19 mouse cellular contexts compared by ENCODE assay signal in the genomic region with DNA sequence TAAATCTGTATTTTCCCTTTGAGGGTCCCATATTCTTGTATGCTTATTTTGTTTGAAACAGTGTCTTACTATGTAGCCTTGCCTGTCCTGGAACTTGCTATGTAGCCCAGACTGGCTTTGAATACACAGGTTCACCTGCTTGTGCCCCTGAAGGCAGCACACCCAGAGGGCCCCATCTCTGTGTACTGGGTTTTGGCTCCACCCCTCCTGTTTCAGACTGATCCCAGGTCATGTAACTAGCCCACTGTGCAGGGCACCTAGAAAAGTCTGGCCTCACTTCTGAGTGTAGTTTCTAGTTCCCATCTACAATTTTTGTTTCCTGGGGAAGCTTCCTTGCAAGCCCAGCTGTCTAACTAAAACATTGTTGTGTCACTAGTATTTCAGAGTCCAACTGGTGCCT. TPM values are rescaled to one million over a fixed set of nuclear protein-coding genes. Genes with fewer than 3 reads are reported as not detected.
DNase-seq lines count a peak whose midpoint lies in the region; ATAC-seq lines count a peak whose summit lies in the region.
"Had no signal": no experiment of that assay in that cellular context is flagged by ENCODE, and none has a peak within 500 bp of the region (broad histone marks: within the 10 kb centered on the region; RNA-seq: fewer than 3 reads in every experiment).

No protein-coding gene starts in this region.

- no peak overlapping the region for H3K9ac ChIP-seq in heart, embryonic 15.5 days
- H3K9ac ChIP-seq in lung, embryonic 16.5 days (ENCODE audit: low read length), result no peak overlapping the region
- no peak overlapping the region for H3K9ac ChIP-seq in limb, embryonic 12.5 days (replicated peaks)
- no peak overlapping the region for H3K9ac ChIP-seq in liver, embryonic 15.5 days
- H3K9ac ChIP-seq: neural tube, embryonic 12.5 days had no signal

- H3K9me3 ChIP-seq in heart, embryonic 15.5 days (replicated peaks), result no peaks in the 10 kb centered on the region
- H3K9me3 ChIP-seq in lung, embryonic 16.5 days (ENCODE audit: control insufficient read depth, low read length), result no peaks in the 10 kb centered on the region
- H3K9me3 ChIP-seq in limb, embryonic 12.5 days, result no peaks in the 10 kb centered on the region
- no peaks in the 10 kb centered on the region for H3K9me3 ChIP-seq in liver, embryonic 15.5 days (replicated peaks)
- H3K9me3 ChIP-seq: hindbrain, embryonic 10.5 days; neural tube, embryonic 12.5 days had no signal

- H3K27me3 ChIP-seq in heart, embryonic 15.5 days, result no peaks in the 10 kb centered on the region
- H3K27me3 ChIP-seq in lung, embryonic 16.5 days (ENCODE audit: control insufficient read depth, insufficient read depth, low read depth, low read length), result no peaks in the 10 kb centered on the region
- H3K27me3 ChIP-seq in limb, embryonic 12.5 days, result no peaks in the 10 kb centered on the region
- no peaks in the 10 kb centered on the region for H3K27me3 ChIP-seq in liver, embryonic 15.5 days
- H3K27me3 ChIP-seq: neural tube, embryonic 12.5 days had no signal

- H3K4me1 ChIP-seq in heart, embryonic 15.5 days (replicated peaks), result peaks cover 88% of the 10 kb centered on the region
- H3K4me1 ChIP-seq in lung, embryonic 16.5 days (replicated peaks; ENCODE audit: control insufficient read depth, insufficient read depth, low read length), result peaks cover 47% of the 10 kb centered on the region
- H3K4me1 ChIP-seq in limb, embryonic 12.5 days (replicated peaks), result peaks cover 80% of the 10 kb centered on the region
- peaks cover 81% of the 10 kb centered on the region for H3K4me1 ChIP-seq in liver, embryonic 15.5 days (replicated peaks)

- ATAC-seq in heart, embryonic 15.5 days (replicated peaks; ENCODE audit: insufficient number of reproducible peaks, insufficient read depth, low FRiP score, low read depth), result no peak
- ATAC-seq in lung, embryonic 16.5 days (ENCODE audit: low read depth), result no peak
- no peak for ATAC-seq in limb, embryonic 12.5 days (ENCODE audit: insufficient number of reproducible peaks, insufficient read depth, low FRiP score, low TSS enrichment, low read depth)
- no peak for ATAC-seq in liver, embryonic 15.5 days (ENCODE audit: insufficient read depth)
- ATAC-seq: CD4-positive, CD25-positive, alpha-beta regulatory T cell, adult 4 months; forebrain, embryonic 14.5 days; intestine, postnatal 0 days had no signal

- no peak overlapping the region for H3K4me2 ChIP-seq in heart, embryonic 15.5 days
- no peak overlapping the region for H3K4me2 ChIP-seq in lung, embryonic 16.5 days (ENCODE audit: low read depth, low read length)
- H3K4me2 ChIP-seq in limb, embryonic 12.5 days, result no peak overlapping the region
- no peak overlapping the region for H3K4me2 ChIP-seq in liver, embryonic 15.5 days
- H3K4me2 ChIP-seq: neural tube, embryonic 12.5 days had no signal

- H3K27ac ChIP-seq in heart, embryonic 15.5 days, result peak overlapping the region; percentile 31
- H3K27ac ChIP-seq in lung, embryonic 16.5 days (ENCODE audit: low read length), result peak overlapping the region; percentile 55
- peak overlapping the region; percentile 78 for H3K27ac ChIP-seq in limb, embryonic 12.5 days
- peak overlapping the region; percentile 35; the same call in 1 of the 2 replicates for H3K27ac ChIP-seq in liver, embryonic 15.5 days (replicated peaks)
- H3K27ac ChIP-seq: hindbrain, embryonic 10.5 days; neural tube, embryonic 12.5 days had no signal

- H3K36me3 ChIP-seq in heart, embryonic 15.5 days, result peaks cover 12% of the 10 kb centered on the region; the same call in 1 of the 2 replicates
- H3K36me3 ChIP-seq in lung, embryonic 16.5 days (ENCODE audit: control insufficient read depth, insufficient read depth, low read length), result no peaks in the 10 kb centered on the region
- peaks cover 13% of the 10 kb centered on the region; the same call in 1 of the 2 replicates for H3K36me3 ChIP-seq in limb, embryonic 12.5 days
- H3K36me3 ChIP-seq in liver, embryonic 15.5 days (replicated peaks), result peaks cover 6% of the 10 kb centered on the region

- no peak overlapping the region for H3K4me3 ChIP-seq in heart, embryonic 15.5 days
- no peak overlapping the region for H3K4me3 ChIP-seq in lung, embryonic 16.5 days (ENCODE audit: low read length)
- H3K4me3 ChIP-seq in limb, embryonic 12.5 days (replicated peaks), result no peak overlapping the region
- H3K4me3 ChIP-seq in liver, embryonic 15.5 days (replicated peaks), result no peak overlapping the region
- H3K4me3 ChIP-seq: hindbrain, embryonic 10.5 days; neural tube, embryonic 12.5 days had no signal

- no peak for DNase-seq in heart, adult 18-20 months
- no peak for DNase-seq in lung, postnatal 10 days
- no peak for DNase-seq in embryo, embryonic 10 days (ENCODE audit: low spot score)
- DNase-seq: cerebellum, postnatal 25 days; layer of hippocampus, adult 9-11 months; right cerebral cortex, postnatal 4 days had no signal

RNA-seq across cellular contexts. Expression of a gene that starts 33.9 kb away (rescaled TPM):
- 0.89 and 1.2 TPM in 2 replicates for polyA plus RNA-seq in heart, embryonic 15.5 days (2015; fragmentation: Nextera tagmentation; extraction: Ambion mirVana)
- not detected for total RNA-seq in heart, adult 18-20 months (2021)
- 0.09 and 0.38 TPM in 2 replicates for polyA plus RNA-seq in lung, embryonic 16.5 days (2015; fragmentation: Nextera tagmentation; extraction: Ambion mirVana)
- 0.15 TPM in 1 of 2 replicates, not detected in the other for polyA plus RNA-seq in limb, embryonic 12.5 days (2016; fragmentation: Nextera tagmentation; extraction: Ambion mirVana)
- polyA plus RNA-seq in liver, embryonic 15.5 days (2015; fragmentation: Nextera tagmentation; extraction: Ambion mirVana), result 1.8 TPM in 2 replicates
- total RNA-seq: gastrocnemius, adult 8-10 months; left cerebral cortex, postnatal 10 days; megakaryocyte progenitor cell, adult 5-6 weeks; midbrain, postnatal 0 days had no signal
- polyA plus RNA-seq: CD4-positive, CD25-positive, alpha-beta regulatory T cell, adult 4 months; forebrain, embryonic 14.5 days; hindbrain, embryonic 10.5 days; intestine, postnatal 0 days; midbrain, postnatal 0 days; neural tube, embryonic 12.5 days had no signal

RNA-seq across cellular contexts. Expression of a gene that starts 40.2 kb away (rescaled TPM):
- polyA plus RNA-seq in heart, embryonic 15.5 days (2015; fragmentation: Nextera tagmentation; extraction: Ambion mirVana), result 51.6 and 58.6 TPM in 2 replicates
- 10 to 100 TPM; 46.9 to 60.7 TPM for total RNA-seq in heart, adult 18-20 months (2021)
- 43.9 and 44.0 TPM in 2 replicates for polyA plus RNA-seq in lung, embryonic 16.5 days (2015; fragmentation: Nextera tagmentation; extraction: Ambion mirVana)
- polyA plus RNA-seq in limb, embryonic 12.5 days (2016; fragmentation: Nextera tagmentation; extraction: Ambion mirVana), result 48.3 and 48.6 TPM in 2 replicates
- 21.3 and 29.4 TPM in 2 replicates for polyA plus RNA-seq in liver, embryonic 15.5 days (2015; fragmentation: Nextera tagmentation; extraction: Ambion mirVana)

RNA-seq across cellular contexts. Expression of a gene that starts 50.7 kb away (rescaled TPM):
- polyA plus RNA-seq in heart, embryonic 15.5 days (2015; fragmentation: Nextera tagmentation; extraction: Ambion mirVana), result 15.5 and 15.7 TPM in 2 replicates
- 1 to 10 TPM; 7.5 to 8.8 TPM for total RNA-seq in heart, adult 18-20 months (2021)
- polyA plus RNA-seq in lung, embryonic 16.5 days (2015; fragmentation: Nextera tagmentation; extraction: Ambion mirVana), result 15.9 and 16.3 TPM in 2 replicates
- 15.8 and 16.9 TPM in 2 replicates for polyA plus RNA-seq in limb, embryonic 12.5 days (2016; fragmentation: Nextera tagmentation; extraction: Ambion mirVana)
- polyA plus RNA-seq in liver, embryonic 15.5 days (2015; fragmentation: Nextera tagmentation; extraction: Ambion mirVana), result 4.0 and 4.9 TPM in 2 replicates
